Mouse (Mus musculus): ENCODE measurements around the gene Vmn2r75. TPM values are rescaled to one million over a fixed set of nuclear protein-coding genes. Genes with fewer than 3 reads are reported as not detected.
"Not testable (repeated sequence)": the region's sequence is repeated elsewhere in the genome, so short reads cannot be mapped to it uniquely, and the experiment has no call there.

Vmn2r75 gene
- not detected in 2 replicates for polyA plus RNA-seq (2015; fragmentation: Nextera tagmentation; extraction: Ambion mirVana)

- ATAC-seq (ENCODE audit: insufficient read depth, low FRiP score, low read depth); H3K27me3 ChIP-seq (replicated peaks); H3K4me2 ChIP-seq; H3K36me3 ChIP-seq; H3K4me3 ChIP-seq (replicated peaks); H3K27ac ChIP-seq; H3K4me1 ChIP-seq; H3K9me3 ChIP-seq; H3K9ac ChIP-seq: not testable (repeated sequence)
- 42% methylated on average over 1 of the region's 1 CpGs for WGBS
These were observed at the start of gene Vmn2r75 for GRCm38 (mm10) chr7:86171678-86172077. Gene Vmn2r75, minus strand, starts transcription at chr7:86171778.

- ATAC-seq (ENCODE audit: insufficient read depth, low FRiP score, low read depth), result no peak
- H3K4me2 ChIP-seq, result no peak overlapping the region
These were observed 39.8 kb upstream of the Vmn2r75 start for GRCm38 (mm10) chr7:86211345-86211744.

More at GRCm38 (mm10) chr7:86211345-86211744, 39.8 kb upstream of the Vmn2r75 start:
- Histone ChIP-seq H3K36me3 (no peaks in the 10 kb centered on the region), H3K9me3 (no peaks in the 10 kb centered on the region), H3K27ac (no peak overlapping the region), H3K4me1 (no peaks in the 10 kb centered on the region), H3K4me3 (replicated peaks) (no peak overlapping the region), H3K9ac (no peak overlapping the region), H3K27me3 (replicated peaks) (no peaks in the 10 kb centered on the region)

Other genes with a start within 250 kb of the Vmn2r75 start
- gene Vmn2r74, start 210.1 kb downstream of the Vmn2r75 start, polyA plus RNA-seq (2015; fragmentation: Nextera tagmentation; extraction: Ambion mirVana), result not detected in 2 replicates
- gene Vmn2r76, start 74.5 kb upstream of the Vmn2r75 start, polyA plus RNA-seq (2015; fragmentation: Nextera tagmentation; extraction: Ambion mirVana), result not detected in 2 replicates
- not detected in 2 replicates for gene Olfr310, start 105.4 kb upstream of the Vmn2r75 start, polyA plus RNA-seq (2015; fragmentation: Nextera tagmentation; extraction: Ambion mirVana)
- not detected in 2 replicates for gene Olfr309, start 141.9 kb upstream of the Vmn2r75 start, polyA plus RNA-seq (2015; fragmentation: Nextera tagmentation; extraction: Ambion mirVana)
- gene Olfr308, start 153.9 kb upstream of the Vmn2r75 start, polyA plus RNA-seq (2015; fragmentation: Nextera tagmentation; extraction: Ambion mirVana), result not detected in 2 replicates
- gene Olfr307, start 165.8 kb upstream of the Vmn2r75 start, polyA plus RNA-seq (2015; fragmentation: Nextera tagmentation; extraction: Ambion mirVana), result not detected in 2 replicates
- not detected in 2 replicates for gene Olfr305, start 195.2 kb upstream of the Vmn2r75 start, polyA plus RNA-seq (2015; fragmentation: Nextera tagmentation; extraction: Ambion mirVana)
- gene Olfr304, start 214.9 kb upstream of the Vmn2r75 start, polyA plus RNA-seq (2015; fragmentation: Nextera tagmentation; extraction: Ambion mirVana), result not detected in 2 replicates
- gene Olfr303, start 226.0 kb upstream of the Vmn2r75 start, polyA plus RNA-seq (2015; fragmentation: Nextera tagmentation; extraction: Ambion mirVana), result not detected in 2 replicates
- not detected in 2 replicates for gene Olfr301, start 232.1 kb upstream of the Vmn2r75 start, polyA plus RNA-seq (2015; fragmentation: Nextera tagmentation; extraction: Ambion mirVana)

Data from stomach, embryonic 15.5 days (tissue).